In genomic region chr5:88721003-88721475, GRCm38 (mm10) we compare ENCODE assay signal across 8 mouse cellular contexts. TPM values are rescaled to one million over a fixed set of nuclear protein-coding genes. Genes with fewer than 3 reads are reported as not detected.
DNase-seq lines count a peak whose midpoint lies in the region; ATAC-seq and TF ChIP-seq lines count a peak whose summit lies in the region.

No protein-coding gene starts in this region.

- under 1% methylated on average over 31 of the region's 38 CpGs for WGBS in heart, embryonic 14.5 days
- WGBS in forebrain, embryonic 15.5 days, result under 1% methylated on average over 38 of the region's 38 CpGs
- under 1% methylated on average over 36 of the region's 38 CpGs for WGBS in liver, embryonic 16.5 days (ENCODE audit: insufficient replicate concordance)

- H3K27me3 ChIP-seq in heart, embryonic 14.5 days (ENCODE audit: control insufficient read depth, insufficient read depth, low read length), result no peaks in the 10 kb centered on the region
- no peaks in the 10 kb centered on the region for H3K27me3 ChIP-seq in forebrain, embryonic 15.5 days
- H3K27me3 ChIP-seq in liver, embryonic 16.5 days (ENCODE audit: control insufficient read depth, insufficient read depth, low read depth, low read length), result no peaks in the 10 kb centered on the region

- H3K4me2 ChIP-seq in heart, embryonic 14.5 days (ENCODE audit: low read length), result peak overlapping the region; percentile 88
- H3K4me2 ChIP-seq in forebrain, embryonic 15.5 days (replicated peaks), result peak overlapping the region; percentile 89
- peak overlapping the region; percentile 82 for H3K4me2 ChIP-seq in liver, embryonic 16.5 days (ENCODE audit: low read depth, low read length)

- peak overlapping the region; percentile 67 to 96 for H3K27ac ChIP-seq in heart, embryonic 14.5 days (replicated peaks in 1 of 2; ENCODE audit: control insufficient read depth in 1 of 2, insufficient read depth in 1 of 2, low read depth in 2 of 2, low read length in 2 of 2)
- H3K27ac ChIP-seq in ES-E14 (ENCODE audit: insufficient read depth, low read depth, low read length, poor library complexity, severe bottlenecking), result no peak overlapping the region
- H3K27ac ChIP-seq in forebrain, embryonic 15.5 days (replicated peaks), result peak overlapping the region; percentile 95
- peak overlapping the region; percentile 97 for H3K27ac ChIP-seq in liver, embryonic 16.5 days (ENCODE audit: low read length)

- ATAC-seq in heart, embryonic 14.5 days (ENCODE audit: insufficient number of reproducible peaks, insufficient read depth, low FRiP score, low read depth), result peak; percentile 45
- ATAC-seq in forebrain, embryonic 15.5 days (replicated peaks), result peak; percentile 80
- ATAC-seq in liver, embryonic 16.5 days (ENCODE audit: low read depth), result peak; percentile 9
- no peak for ATAC-seq in megakaryocyte-erythroid progenitor cell, adult 5-6 weeks (replicated peaks; ENCODE audit: low FRiP score, low TSS enrichment, poor library complexity, severe bottlenecking)

- in situ Hi-C loops in ES-E14 (cut with MboI; ENCODE audit: low sequenced_read_pairs in 2 of 2, unreplicated experiment in 2 of 2), result no loop called here

- no peaks in the 10 kb centered on the region for H3K9me3 ChIP-seq in heart, embryonic 14.5 days (ENCODE audit: control insufficient read depth, low read length)
- no peaks in the 10 kb centered on the region for H3K9me3 ChIP-seq in ES-E14 (ENCODE audit: control insufficient read depth, insufficient read depth, low read depth, low read length)
- H3K9me3 ChIP-seq in forebrain, embryonic 15.5 days, result no peaks in the 10 kb centered on the region
- H3K9me3 ChIP-seq in liver, embryonic 16.5 days (replicated peaks; ENCODE audit: control insufficient read depth, low read length), result no peaks in the 10 kb centered on the region

- H3K36me3 ChIP-seq in heart, embryonic 14.5 days (ENCODE audit: control insufficient read depth, insufficient read depth, low read length), result 0 out of 2 replicates have a peak, but pooled peaks cover 3% of the 10 kb centered on the region
- no peaks in the 10 kb centered on the region for H3K36me3 ChIP-seq in ES-E14 (ENCODE audit: control insufficient read depth, insufficient read depth, low read length, poor library complexity, severe bottlenecking)
- H3K36me3 ChIP-seq in forebrain, embryonic 15.5 days, result no peaks in the 10 kb centered on the region
- peaks cover 3% of the 10 kb centered on the region; the same call in 1 of the 2 replicates for H3K36me3 ChIP-seq in liver, embryonic 16.5 days (ENCODE audit: control insufficient read depth, insufficient read depth)

- H3K4me1 ChIP-seq in heart, embryonic 14.5 days (ENCODE audit: control insufficient read depth in 2 of 2, insufficient read depth in 2 of 2, low read length in 2 of 2), result peaks cover 2 to 31% of the 10 kb centered on the region in 2 experiments; a peak in 3 of 4 replicates
- peaks cover 3 to 9% of the 10 kb centered on the region in 2 experiments; a peak in 2 of 4 replicates for H3K4me1 ChIP-seq in ES-E14 (ENCODE audit: control insufficient read depth in 2 of 2, insufficient read depth in 2 of 2, low read length in 2 of 2, poor library complexity in 1 of 2)
- H3K4me1 ChIP-seq in forebrain, embryonic 15.5 days, result peaks cover 26% of the 10 kb centered on the region
- peaks cover 42% of the 10 kb centered on the region for H3K4me1 ChIP-seq in liver, embryonic 16.5 days (ENCODE audit: control insufficient read depth, low read depth, low read length)

- peak overlapping the region; percentile 74 to 98 for H3K4me3 ChIP-seq in heart, embryonic 14.5 days (ENCODE audit: control insufficient read depth in 1 of 2, insufficient read depth in 1 of 2, low read depth in 1 of 2, low read length in 2 of 2)
- peak overlapping the region; percentile 80 to 95 for H3K4me3 ChIP-seq in ES-E14 (ENCODE audit: insufficient read depth in 1 of 2, low read depth in 1 of 2, low read length in 2 of 2, poor library complexity in 1 of 2, severe bottlenecking in 1 of 2)
- H3K4me3 ChIP-seq in forebrain, embryonic 15.5 days, result peak overlapping the region; percentile 83
- H3K4me3 ChIP-seq in liver, embryonic 16.5 days (ENCODE audit: low read depth, low read length), result peak overlapping the region; percentile 99

- intact Hi-C loops in heart, postnatal 36 days (cut with DNase I), result loop anchor here (2.0 to 5.0 kb wide), 2 partner anchors 44 to 164 kb away; partner anchors contain the start of gene Dck

- DNase-seq in heart, postnatal 36 days, result no peak
- DNase-seq in ES-E14 (ENCODE audit: low read depth, low spot score), result no peak
- no peak for DNase-seq in layer of hippocampus, postnatal 10 days (ENCODE audit: low spot score in 2 of 2)
- no peak for DNase-seq in kidney, adult 8-10 months

- H3K9ac ChIP-seq in heart, embryonic 14.5 days (ENCODE audit: low read length), result peak overlapping the region; percentile 99
- H3K9ac ChIP-seq in ES-E14 (ENCODE audit: insufficient read depth, low read depth, low read length, poor library complexity, severe bottlenecking), result peak overlapping the region; percentile 86
- H3K9ac ChIP-seq in forebrain, embryonic 15.5 days (replicated peaks), result peak overlapping the region; percentile 91
- peak overlapping the region; percentile 98 for H3K9ac ChIP-seq in liver, embryonic 16.5 days (ENCODE audit: low read depth, low read length)

TF ChIP-seq in ES-E14, 5 proteins besides CTCF, POLR2A, EP300 and RAD21:
- no peak for TF ChIP-seq ZNF384 (IDR thresholded peaks at IDR 0.05; ENCODE audit: low read depth, low read length)
- no peak for TF ChIP-seq CHD2 (IDR thresholded peaks at IDR 0.05; ENCODE audit: low read depth, low read length)
- no peak for TF ChIP-seq HCFC1 (IDR thresholded peaks at IDR 0.05; ENCODE audit: borderline replicate concordance, insufficient read depth, low read length)
- TF ChIP-seq ZC3H11A (IDR thresholded peaks at IDR 0.05; ENCODE audit: borderline replicate concordance, low read depth, low read length), result no peak
- TF ChIP-seq MAFK (IDR thresholded peaks at IDR 0.05; ENCODE audit: insufficient read depth, low read depth, low read length), result no peak

RNA-seq across cellular contexts. Expression of gene Mob1b, which starts 0.4 kb away (rescaled TPM):
- 29.2 and 31.0 TPM in 2 replicates for polyA plus RNA-seq in heart, embryonic 14.5 days (2014; fragmentation: Nextera tagmentation; extraction: Ambion mirVana)
- 10 to 100 TPM; 24.0 to 26.8 TPM for total RNA-seq in heart, postnatal 36 days (2021)
- 6.5 and 10.9 TPM in 2 replicates for total RNA-seq in ES-E14 (2012; rRNA removed)
- polyA plus RNA-seq in forebrain, embryonic 15.5 days (2015; fragmentation: Nextera tagmentation; extraction: Ambion mirVana), result 10.5 and 13.4 TPM in 2 replicates
- polyA plus RNA-seq in liver, embryonic 16.5 days (2015; fragmentation: Nextera tagmentation; extraction: Ambion mirVana), result 9.9 and 10.4 TPM in 2 replicates
- total RNA-seq in megakaryocyte-erythroid progenitor cell, adult 5-6 weeks (2014; fragmentation: Nextera tagmentation), result 31.0 and 39.9 TPM in 2 replicates
- 13.3 and 19.1 TPM in 2 replicates for total RNA-seq in megakaryocyte-erythroid progenitor cell, adult 5-6 weeks (2017)
- total RNA-seq in layer of hippocampus, postnatal 10 days (2021), result 10 to 100 TPM; 33.4 to 34.5 TPM

RNA-seq across cellular contexts. Expression of gene Dck, which starts 43.8 kb away (rescaled TPM):
- 34.8 and 37.4 TPM in 2 replicates for polyA plus RNA-seq in heart, embryonic 14.5 days (2014; fragmentation: Nextera tagmentation; extraction: Ambion mirVana)
- 1 to 10 TPM; 2.8 to 3.3 TPM for total RNA-seq in heart, postnatal 36 days (2021)
- 11.3 and 18.2 TPM in 2 replicates for total RNA-seq in ES-E14 (2012; rRNA removed)
- 88.4 and 89.8 TPM in 2 replicates for polyA plus RNA-seq in forebrain, embryonic 15.5 days (2015; fragmentation: Nextera tagmentation; extraction: Ambion mirVana)
- polyA plus RNA-seq in liver, embryonic 16.5 days (2015; fragmentation: Nextera tagmentation; extraction: Ambion mirVana), result 81.6 and 96.4 TPM in 2 replicates
- total RNA-seq in megakaryocyte-erythroid progenitor cell, adult 5-6 weeks (2014; fragmentation: Nextera tagmentation), result 65.7 and 85.7 TPM in 2 replicates
- 36.8 and 43.3 TPM in 2 replicates for total RNA-seq in megakaryocyte-erythroid progenitor cell, adult 5-6 weeks (2017)
- total RNA-seq in layer of hippocampus, postnatal 10 days (2021), result 10 to 100 TPM; 16.7 to 16.8 TPM

RNA-seq across cellular contexts. Expression of gene Grsf1, which starts 45.1 kb away (rescaled TPM):
- polyA plus RNA-seq in heart, embryonic 14.5 days (2014; fragmentation: Nextera tagmentation; extraction: Ambion mirVana), result 93.9 and 95.3 TPM in 2 replicates
- 100 to 1,000 TPM; 208 to 215 TPM for total RNA-seq in heart, postnatal 36 days (2021)
- 37.7 and 54.2 TPM in 2 replicates for total RNA-seq in ES-E14 (2012; rRNA removed)
- 67.9 and 72.3 TPM in 2 replicates for polyA plus RNA-seq in forebrain, embryonic 15.5 days (2015; fragmentation: Nextera tagmentation; extraction: Ambion mirVana)
- 13.7 and 18.5 TPM in 2 replicates for polyA plus RNA-seq in liver, embryonic 16.5 days (2015; fragmentation: Nextera tagmentation; extraction: Ambion mirVana)
- 65.0 and 69.2 TPM in 2 replicates for total RNA-seq in megakaryocyte-erythroid progenitor cell, adult 5-6 weeks (2014; fragmentation: Nextera tagmentation)
- 106 and 108 TPM in 2 replicates for total RNA-seq in megakaryocyte-erythroid progenitor cell, adult 5-6 weeks (2017)
- total RNA-seq in layer of hippocampus, postnatal 10 days (2021), result 10 to 100 TPM; 90.9 to 91.1 TPM
